Mouse (Mus musculus) left cerebral cortex, postnatal 4 days (tissue): ENCODE measurements around the gene Adamts20. TPM values are rescaled to one million over a fixed set of nuclear protein-coding genes. Genes with fewer than 3 reads are reported as not detected.
"Not testable (repeated sequence)": the region's sequence is repeated elsewhere in the genome, so short reads cannot be mapped to it uniquely, and the experiment has no call there.

Source experiments
- DNase-seq: peaks from one replicate; pipeline ENCODE4 v3.0.0-alpha.2; 2022
- intact Hi-C: fragments of 180-260 bp; cut with DNase I; formaldehyde crosslinking; loops from one replicate; pipeline ENCODE4 v1.15.1; 2025
- total RNA-seq, 2 experiments: library from RNA; stranded (reverse); gene quantifications; 2 replicates each; pipeline ENCODE4 v1.2.3; 2021

The Adamts20 gene
- total RNA-seq, 2 experiments from 2014 or later = 13.3 to 16.4 TPM

DNA sequence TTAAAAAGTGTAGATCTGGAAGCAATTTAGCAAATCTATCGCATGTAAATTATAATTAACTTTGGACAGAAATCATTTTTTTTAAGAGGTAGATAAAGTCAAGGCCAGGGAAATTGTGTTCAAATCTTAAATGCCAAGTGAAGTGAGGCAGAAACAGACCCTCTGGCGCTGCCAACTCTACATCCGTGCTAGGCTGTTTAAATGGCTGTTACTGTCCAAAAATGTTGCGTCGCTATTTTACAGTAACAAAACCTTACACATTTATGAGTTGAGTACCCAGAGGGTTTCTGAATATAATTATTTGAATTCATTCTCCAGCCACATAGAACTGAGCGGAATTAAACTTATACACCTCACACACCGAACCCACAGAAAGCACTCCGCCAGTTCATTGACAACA lies 13.6 kb downstream of the Adamts20 start:
- DNase-seq = peak; percentile 9
- intact Hi-C loops = no loop called here

- DNase-seq = no peak
- intact Hi-C loops = no loop called here
Measured at GRCm38 (mm10) chr15:94444437-94445136, 20.6 kb downstream of the Adamts20 start.

DNA sequence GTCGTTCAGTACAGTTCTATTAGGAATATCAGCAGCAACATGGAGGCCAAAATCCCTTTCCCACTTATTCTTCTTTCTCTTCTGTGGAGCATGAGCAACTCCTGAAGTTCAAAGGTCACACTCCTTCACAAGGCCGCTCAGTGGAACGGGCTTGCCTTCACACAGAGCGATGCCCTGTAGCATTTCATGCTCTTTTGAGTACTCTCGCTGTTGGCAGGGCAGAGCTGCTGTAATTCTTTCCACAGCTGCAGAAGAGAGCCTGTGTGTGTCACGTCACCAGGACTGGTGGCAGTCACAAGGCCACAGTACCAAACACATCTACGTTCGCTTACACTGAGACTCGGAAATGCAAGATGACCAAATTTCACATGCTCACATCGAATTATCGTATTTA lies 21.2 kb downstream of the Adamts20 start:
- intact Hi-C loops = no loop called here
- no peak for DNase-seq

GRCm38 (mm10) chr15:94443025-94443424 lies 22.2 kb downstream of the Adamts20 start:
- no peak for DNase-seq
- intact Hi-C loops = no loop called here

DNA sequence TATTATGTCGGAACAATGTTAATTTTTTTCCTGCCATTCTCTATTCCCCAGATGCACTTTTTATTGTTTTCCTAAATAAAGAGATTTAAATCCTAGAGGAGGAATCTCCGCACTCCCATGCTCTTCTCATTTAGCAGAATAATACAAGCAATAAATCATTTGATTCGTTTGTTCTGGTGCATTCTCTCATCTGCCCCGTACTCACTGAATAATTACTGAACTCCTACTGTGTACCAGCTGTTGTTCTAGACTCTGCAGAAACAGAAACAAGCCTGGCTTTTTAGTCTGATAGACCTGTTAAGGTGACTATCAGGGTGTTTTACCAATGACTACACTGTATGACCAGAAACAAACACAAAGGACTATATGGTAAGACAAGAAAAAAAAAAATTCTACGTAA lies 29.7 kb downstream of the Adamts20 start:
- DNase-seq = no peak
- intact Hi-C loops = no loop called here

DNA sequence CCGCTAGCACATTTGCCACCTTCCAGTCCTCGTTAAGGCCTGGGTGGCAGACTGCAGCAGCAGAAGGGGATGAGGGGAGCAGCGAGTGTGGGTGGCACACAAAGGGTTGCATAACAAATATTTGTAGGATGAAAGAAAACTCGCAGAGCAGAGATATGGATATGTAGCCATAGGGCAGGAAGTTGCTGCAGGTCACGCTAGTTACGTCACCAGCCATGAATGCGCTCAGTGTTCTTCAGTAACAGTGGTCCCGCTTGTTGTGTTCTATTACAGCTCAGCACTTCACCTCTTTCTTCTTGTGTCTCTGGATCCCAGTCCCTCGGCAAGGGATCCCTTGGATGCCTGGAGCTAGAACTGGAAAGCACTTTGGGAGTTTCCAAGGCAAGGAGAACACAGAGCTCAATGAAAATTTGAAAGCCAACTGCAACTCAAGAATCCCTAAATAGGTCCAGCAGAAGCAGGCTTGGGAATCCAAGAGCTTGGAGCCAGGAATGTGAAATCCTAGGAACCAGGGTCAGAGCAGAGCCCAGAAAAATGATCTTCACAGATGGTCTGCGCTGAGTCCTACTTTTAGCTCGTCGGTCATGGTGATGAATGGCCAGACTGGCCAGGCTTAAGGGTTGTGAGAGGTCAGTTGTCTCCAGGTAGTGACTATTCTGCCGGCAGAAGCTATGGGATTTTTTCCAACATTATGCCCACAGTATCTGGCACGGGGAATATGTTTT lies 34.4 kb downstream of the Adamts20 start:
- intact Hi-C loops = no loop called here
- no peak for DNase-seq

- intact Hi-C loops = no loop called here
- no peak for DNase-seq
Measured at GRCm38 (mm10) chr15:94428726-94429125, 36.5 kb downstream of the Adamts20 start.

- DNase-seq = no peak
- intact Hi-C loops = no loop called here
Measured at GRCm38 (mm10) chr15:94427482-94428214, 37.6 kb downstream of the Adamts20 start.

DNA sequence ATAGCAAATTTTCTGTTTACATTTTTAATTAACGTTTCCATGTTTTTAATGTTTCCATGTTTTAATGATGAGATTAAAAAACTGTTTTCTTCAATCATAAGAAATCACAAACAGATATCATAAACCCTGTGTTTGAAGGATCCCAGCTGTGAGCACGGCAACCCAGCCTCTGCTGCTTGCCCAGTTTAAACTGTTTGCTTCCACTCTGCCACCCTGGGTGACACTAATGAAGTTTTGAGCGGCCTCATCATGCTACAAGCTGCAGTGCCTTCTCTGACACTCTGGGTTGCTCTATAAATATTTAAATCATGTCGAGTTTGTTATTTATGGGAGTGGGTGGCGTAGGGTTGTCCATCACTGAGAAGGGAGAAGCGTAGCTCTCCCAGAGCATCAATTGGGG lies 44.7 kb downstream of the Adamts20 start:
- DNase-seq = no peak
- intact Hi-C loops = no loop called here

DNA sequence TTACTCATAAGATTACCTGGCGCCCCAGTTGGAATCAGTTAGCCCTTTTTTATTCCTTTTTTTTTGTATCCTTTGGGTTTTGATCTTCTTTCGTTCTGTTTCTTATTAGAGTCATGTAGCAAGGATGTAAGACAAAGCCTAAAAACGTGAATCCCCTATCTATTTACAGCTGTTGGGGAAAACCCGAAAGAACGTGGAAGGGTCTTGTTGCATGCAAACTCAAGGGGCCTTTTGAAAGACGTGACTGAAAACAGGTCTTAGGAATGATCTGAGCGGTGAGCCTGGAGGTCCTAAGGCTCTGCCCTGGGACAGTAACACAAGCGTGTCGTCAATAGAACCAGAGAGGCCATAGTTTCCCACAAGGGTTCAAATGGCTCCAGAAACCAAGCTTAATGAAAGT lies 46.1 kb downstream of the Adamts20 start:
- no peak for DNase-seq
- intact Hi-C loops = no loop called here

DNA sequence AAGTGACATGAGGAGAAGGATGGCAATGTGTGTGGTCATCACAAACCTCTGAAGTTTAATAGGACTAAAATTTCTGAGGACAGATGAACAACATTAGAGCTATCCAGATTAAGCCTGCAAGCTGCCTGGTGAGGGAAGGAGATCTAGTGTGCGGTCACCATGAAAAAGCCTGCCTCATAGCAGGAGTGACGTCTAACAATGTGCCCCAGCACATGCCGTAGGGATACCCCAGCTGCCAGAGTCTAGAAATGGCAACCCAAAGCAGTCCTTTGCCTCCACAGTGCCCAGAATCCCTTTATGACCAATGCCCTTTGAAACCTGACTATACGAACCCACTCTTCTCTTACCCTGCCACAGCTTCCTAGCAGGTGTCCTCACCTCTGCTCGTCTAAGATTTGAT lies 46.8 kb downstream of the Adamts20 start:
- no peak for DNase-seq

DNA sequence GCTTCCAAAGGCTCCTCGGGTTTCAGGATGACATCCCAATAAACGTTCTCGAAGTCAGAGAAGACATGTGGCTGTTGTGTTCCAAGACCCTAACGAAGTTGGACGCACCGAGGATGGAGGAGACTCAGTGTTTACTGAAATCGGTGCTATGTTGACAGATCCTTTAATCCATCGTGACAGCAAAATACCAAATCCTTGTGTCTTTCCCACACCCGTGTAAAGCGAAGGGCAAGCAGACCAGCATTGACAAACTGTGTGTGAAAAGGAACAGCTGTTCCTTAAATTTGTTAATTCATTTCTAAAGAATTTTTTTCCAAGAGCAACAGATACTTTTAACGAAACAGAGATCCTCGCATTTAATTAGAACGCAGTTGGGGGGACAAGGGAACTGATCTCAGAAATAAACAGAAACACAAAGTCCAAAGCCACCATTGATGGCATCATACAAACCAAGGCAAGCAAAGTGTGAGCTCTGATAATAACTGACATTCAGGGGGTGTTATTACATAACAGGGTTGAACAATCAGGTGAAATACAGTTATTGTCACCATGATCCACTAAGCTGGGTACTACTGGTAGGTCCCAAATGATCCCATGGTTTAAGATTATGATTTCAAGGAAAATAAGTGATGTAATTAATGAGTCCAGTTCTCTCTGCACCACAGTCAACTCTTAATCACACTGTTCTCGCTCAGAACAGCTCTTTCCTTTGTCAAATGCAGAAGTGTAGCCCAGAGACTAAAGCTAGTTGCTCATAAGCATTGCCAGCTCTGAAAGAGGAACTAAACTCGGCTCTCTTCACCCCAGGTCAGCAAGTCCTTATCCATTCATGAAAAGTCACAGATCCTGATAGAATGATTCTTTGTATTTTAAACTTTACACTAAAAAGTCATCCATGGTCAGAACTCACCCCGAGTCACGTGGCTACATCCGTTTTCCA lies 47.7 kb downstream of the Adamts20 start:
- DNase-seq = no peak
- intact Hi-C loops = no loop called here

More for the DNA sequence above, 46.8 kb downstream of the Adamts20 start:
- intact Hi-C loops = no loop called here

DNA sequence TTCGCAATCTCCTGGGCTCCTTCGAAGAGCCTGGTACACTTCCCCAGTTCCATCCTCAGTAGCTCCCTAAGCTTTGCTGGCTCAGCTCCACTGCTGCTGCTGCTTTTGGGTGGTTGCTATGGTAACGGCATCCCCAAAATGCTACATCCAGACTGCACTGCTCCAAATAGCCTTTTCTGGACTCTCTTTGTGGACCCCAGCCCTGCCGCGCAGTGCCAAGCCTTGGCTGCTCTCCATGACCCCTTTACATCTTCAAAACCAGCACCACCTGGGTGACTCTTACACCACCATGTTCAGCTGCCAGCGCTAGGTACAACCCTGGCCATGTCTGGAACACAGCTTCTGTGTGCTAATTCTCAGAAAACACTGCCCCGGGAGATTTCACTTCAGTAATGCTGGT lies 55.4 kb downstream of the Adamts20 start:
- intact Hi-C loops = loop anchor here (10.0 kb wide), 1 partner anchor 105 kb away; no protein-coding TSS in a partner anchor
- DNase-seq = peak; percentile 76

- intact Hi-C loops = loop anchor here (10.0 kb wide), 1 partner anchor 108 kb away; no protein-coding TSS in a partner anchor
- no peak for DNase-seq
Measured at GRCm38 (mm10) chr15:94406364-94406763, 58.9 kb downstream of the Adamts20 start.

GRCm38 (mm10) chr15:94404071-94404545 lies 61.1 kb downstream of the Adamts20 start:
- intact Hi-C loops = loop anchor here (10.0 kb wide), 1 partner anchor 111 kb away; no protein-coding TSS in a partner anchor
- DNase-seq = peak; percentile 90

DNA sequence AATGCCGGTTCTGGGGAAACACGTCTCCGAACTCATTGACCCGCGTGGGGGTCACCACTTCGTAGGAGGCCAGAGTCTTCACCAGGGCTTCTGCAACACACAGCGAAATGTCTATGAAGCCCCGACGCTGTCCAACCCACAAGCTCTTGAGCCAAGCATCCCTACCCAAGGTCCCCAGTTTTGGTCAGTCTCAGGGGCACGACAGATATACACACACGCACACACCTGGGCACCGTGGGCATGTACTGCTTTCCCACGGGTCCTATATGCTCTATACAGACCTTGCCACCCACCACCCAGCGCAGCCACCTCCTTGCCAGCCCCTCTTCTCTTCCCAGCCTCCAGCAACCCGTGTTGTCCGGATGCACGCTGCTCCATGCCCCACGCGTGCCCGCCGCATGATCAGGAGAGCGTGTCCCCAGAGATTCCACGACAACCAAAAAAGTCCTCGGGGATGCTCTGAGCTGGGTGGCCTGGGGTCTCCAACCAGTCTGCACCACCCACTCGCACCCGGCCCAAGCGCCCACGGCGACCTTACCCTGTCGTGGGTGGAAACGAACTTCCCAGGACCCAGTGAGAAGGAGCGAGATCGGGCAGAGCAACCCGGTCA lies 61.7 kb downstream of the Adamts20 start:
- intact Hi-C loops = loop anchor here (10.0 kb wide), 1 partner anchor 111 kb away; no protein-coding TSS in a partner anchor
- DNase-seq = no peak

DNA sequence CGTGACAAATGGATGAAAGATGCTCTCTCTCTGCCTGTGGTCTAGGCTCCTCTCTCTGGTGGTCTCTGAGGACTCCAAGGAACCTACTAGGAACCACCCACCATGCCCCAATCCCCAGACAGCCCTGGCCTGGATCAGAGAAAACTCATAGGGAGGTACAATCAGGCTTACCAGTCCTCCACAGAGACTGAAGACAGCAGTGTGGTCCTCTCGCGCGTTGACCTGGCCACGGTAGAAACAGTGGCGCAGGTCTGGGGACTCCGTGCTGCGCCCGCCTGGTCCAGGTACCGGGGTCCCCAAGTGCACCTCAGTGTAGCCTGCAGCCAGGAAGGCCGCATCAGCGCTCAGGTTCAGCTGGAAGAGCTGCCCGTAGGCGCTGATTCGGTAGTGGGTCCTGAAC lies 62.2 kb downstream of the Adamts20 start:
- no peak for DNase-seq
- intact Hi-C loops = loop anchor here (10.0 kb wide), 1 partner anchor 112 kb away; no protein-coding TSS in a partner anchor

DNA sequence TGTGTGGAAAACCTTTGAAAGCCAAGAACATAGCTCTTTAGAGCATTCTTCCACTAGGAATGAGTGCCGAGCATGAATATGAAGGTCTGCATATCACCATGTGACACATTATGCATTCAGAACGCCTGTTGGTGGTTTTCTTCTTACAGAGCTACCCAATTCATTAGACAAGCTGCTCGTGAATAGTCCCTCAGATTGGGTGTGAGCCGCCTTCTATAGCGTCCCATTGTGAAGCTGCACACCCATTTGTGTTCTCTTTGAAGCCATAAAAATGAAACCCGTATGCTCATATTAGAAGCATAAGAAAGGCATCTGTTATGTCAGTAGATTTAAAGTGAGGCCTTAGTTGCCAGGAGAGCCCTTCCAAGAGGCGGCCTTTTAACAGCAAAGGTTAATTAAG lies 72.5 kb downstream of the Adamts20 start:
- intact Hi-C loops = no loop called here
- no peak for DNase-seq

- intact Hi-C loops, DNase-seq: not testable (repeated sequence)
Measured at GRCm38 (mm10) chr15:94390127-94390526, 75.1 kb downstream of the Adamts20 start.

- DNase-seq = peak; percentile 12
Measured at GRCm38 (mm10) chr15:94379425-94379824, 85.8 kb downstream of the Adamts20 start.

More at GRCm38 (mm10) chr15:94379425-94379824, 85.8 kb downstream of the Adamts20 start:
- intact Hi-C loops = no loop called here
